Mouse (Mus musculus): ENCODE measurements around the gene Fbxo44.
A peak's percentile ranks its signal among the peaks of the same experiment; 100 is the strongest.

Gene Fbxo44

DNA sequence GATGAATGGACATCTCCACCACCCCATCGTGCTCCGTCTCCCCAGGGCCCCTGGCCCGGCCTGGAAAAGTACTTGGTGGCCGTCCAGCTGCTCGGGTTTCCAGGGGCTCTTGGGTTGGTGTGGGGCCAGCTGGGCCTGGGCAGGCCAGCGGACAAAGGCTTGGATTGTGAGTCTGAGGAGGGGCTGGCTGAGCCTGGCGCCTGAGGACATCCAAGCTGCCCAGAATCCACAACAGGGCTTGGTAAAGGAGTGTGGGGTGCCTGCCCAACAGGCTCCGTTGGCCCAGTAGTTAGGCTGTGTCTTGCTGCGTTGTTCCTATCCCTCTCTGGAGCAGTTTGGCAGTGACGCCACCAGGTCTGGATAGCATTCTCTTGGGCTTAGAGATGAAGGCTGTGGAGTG, 6.1 kb upstream of the Fbxo44 start:
- DNase-seq (ENCODE audit: extremely low read depth, low read depth, low spot score) = no peak

DNA sequence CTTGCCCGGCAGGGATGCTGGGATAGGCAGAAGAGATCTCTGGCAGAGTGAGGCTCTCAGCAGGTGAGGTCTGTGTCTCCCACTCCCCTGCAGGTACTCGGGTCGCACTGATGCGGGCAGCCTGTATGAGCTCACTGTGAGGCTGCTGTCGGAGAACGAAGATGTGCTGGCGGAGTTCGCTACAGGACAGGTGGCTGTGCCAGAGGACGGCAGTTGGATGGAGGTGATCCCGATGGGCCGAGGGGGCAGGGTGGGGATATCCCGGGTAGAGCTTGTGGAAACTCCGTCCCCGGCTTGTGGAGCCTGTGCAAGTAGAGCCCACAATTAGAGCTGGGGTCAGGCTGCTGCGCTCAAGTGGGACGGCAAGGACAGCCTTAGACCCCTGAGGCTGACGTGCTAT, 5.3 kb upstream of the Fbxo44 start:
- DNase-seq (ENCODE audit: extremely low read depth, low read depth, low spot score) = no peak

DNA sequence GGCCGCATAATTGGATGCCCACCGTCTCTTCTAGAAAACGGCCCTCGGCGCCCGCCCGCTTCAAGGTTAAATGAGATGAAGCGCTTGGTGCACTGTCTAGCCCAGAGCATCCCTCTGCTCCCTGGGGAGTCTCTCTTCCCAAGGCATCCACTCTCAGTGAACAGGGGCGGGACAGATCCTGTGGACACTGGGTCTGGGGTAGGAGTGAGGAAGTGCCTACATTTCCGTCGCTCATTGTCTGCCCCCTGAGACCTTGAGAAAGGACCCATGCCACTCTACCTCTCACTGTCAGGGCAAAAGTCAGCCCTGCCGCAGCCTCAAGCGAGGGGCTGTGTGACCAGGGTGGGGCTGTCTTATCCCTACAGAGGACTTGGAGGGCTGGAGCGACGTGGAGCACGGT, 4.2 kb upstream of the Fbxo44 start:
- DNase-seq (ENCODE audit: extremely low read depth, low read depth, low spot score) = no peak

DNA sequence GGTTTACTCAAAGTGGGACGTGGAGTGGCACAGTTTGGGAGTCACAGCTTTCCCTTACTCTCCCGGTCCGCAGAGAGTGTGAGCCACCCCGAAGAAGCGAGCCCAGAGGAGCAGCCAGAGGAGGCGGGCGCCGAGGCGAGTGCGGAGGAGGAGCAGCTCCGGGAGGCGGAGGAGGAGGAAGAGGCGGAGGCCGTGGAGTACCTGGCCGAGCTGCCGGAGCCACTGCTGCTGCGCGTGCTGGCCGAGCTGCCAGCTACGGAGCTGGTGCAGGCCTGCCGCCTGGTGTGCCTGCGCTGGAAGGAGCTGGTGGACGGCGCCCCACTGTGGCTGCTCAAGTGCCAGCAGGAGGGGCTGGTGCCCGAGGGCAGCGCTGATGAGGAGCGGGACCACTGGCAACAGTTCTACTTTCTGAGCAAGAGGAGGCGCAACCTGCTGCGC, 3.7 kb upstream of the Fbxo44 start:
- no peak for DNase-seq (ENCODE audit: extremely low read depth, low read depth, low spot score)

DNA sequence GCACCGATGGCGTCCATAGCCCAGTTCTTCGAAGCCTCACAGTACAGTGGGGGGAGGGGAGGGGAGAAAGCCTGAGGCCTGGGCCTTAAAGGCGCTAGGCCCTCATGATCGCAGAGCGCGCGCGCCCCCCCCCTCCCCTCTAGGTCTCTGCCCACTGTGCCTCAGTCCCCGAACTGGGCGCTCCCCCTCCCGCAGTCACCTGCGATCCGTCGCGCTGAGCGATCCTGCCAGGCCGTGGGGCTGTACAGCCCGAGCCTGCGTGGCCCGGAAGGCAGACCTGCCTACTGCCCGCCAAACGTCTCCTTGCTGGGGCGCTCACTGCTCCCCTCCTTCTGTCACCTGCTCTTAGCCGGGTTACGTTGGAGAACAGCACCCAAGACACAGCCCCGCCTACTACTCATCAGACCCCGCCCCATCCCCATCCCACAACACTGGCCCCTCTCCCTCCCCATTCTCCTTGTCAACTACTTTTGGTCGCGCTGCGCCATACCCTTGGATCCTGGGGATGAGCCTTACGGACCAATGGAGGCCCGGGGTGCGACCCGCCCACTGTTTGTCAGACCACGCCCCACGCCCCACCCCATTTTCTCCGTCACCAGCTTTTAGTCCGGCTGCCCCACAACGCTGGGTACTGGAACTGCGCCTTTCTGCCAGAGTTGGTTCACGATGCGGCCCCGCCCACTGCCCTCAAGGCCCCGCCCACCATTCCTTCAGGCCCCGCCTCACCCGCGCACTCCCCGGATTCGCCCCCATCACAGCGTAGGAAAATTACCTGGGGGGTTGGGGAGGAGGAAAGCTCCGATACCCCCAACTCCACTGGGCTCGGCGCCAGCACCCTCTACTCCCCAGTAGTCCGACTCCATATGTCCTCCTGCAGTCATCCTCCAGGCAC, 492 bp downstream of the Fbxo44 start:
- peak; percentile 37 for DNase-seq (ENCODE audit: extremely low read depth, low read depth, low spot score)

DNA sequence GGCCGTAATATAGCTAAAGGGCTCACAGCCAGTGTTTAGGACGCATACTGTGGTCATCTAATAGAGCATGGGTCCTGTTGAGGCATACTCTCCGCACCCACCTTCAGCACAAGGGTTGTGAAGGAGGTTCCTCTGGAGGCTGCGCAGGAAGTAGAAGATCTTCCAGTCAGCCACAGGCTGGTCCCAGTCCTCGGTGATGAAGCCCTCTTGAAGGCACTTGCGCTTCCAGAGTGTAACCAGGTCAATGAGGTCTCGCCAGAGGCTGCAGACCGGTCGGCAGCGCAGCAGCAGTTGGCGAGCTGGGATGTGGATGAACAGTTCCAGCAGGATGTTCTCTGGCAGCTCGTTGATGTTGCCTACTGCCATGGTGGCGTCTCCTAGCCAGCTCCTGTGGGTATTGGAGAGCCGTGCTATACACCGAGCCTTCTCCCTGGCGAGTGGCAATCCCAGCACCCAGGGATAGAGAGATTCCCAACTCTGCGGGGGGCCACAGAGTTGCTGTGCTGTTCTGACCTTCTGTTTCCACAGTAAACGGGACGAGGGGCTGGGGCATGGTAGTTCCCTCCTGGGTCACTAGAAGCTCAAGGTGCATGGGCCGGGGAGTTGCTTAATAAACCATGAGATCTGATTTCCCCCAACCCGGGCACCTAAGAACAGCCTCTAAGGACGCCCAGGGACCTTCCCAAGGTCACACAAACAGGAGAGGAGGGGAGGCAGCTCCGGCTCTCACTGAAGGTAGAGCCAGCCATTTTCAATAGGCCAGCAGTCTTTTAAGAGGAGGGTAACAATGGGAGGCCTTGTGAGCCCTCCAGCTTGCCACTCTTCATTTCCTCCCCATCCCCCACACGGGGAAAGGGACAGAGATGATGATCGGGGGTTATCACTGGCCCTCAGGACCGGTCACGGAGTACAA, 1.6 kb downstream of the Fbxo44 start:
- DNase-seq (ENCODE audit: extremely low read depth, low read depth, low spot score) = no peak

DNA sequence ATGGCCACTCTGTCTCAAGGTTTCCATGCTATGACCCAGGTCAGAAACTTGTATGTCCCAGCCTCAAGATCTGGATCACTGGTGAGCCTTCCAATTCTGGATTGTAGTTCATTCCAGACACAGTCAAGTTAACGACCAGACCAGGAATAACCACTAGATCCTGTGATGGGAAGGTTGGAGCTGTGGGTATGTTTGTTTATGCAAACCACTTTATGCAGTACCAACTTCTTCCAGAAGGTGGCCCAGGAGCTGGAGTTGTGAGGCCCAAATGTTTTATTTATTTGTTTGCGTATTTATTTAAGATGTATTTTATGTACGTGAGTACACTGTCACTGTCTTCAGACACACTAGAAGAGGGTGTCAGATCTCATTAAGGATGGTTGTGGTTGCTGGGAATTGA, 5.3 kb downstream of the Fbxo44 start:
- DNase-seq (ENCODE audit: extremely low read depth, low read depth, low spot score) = no peak

DNA sequence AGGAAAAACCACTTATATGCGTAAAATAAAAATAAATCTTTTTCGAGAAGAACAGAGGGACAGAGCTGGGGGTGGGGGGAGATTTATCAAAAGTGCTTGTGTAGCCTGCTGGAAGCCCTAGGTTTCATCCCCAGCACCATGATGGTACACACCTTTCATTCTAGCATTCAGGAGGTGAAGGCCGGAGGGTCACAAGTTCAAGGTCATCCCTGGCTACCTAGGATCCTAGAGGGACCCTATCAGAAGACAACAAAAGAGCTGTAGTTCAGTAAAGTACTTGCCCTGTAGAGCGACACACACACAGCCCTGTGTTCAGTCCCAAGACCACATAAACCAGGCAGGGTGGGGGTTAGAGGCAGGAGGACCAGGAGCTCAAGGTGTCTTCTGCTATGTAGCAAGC, 6.3 kb downstream of the Fbxo44 start:
- DNase-seq (ENCODE audit: extremely low read depth, low read depth, low spot score) = no peak

DNA sequence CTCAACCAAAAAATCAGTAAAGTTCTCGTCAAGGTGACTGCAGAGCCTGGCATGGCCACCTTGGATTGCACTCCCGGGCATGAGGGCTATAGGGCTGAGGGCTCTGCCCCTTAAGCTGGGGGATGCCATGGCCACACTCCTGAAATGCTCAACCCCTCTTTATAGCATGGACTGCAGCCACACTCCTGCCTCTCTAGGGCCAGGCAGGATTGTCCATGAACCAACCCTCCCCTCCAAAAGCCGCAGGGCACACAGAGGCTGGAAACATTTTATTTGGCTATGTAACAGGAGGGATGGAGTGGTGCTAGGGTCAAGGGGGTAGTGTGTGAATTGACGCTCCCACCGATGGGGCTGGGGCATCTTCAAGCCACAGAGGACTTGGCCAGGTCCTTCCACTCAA, 7.7 kb downstream of the Fbxo44 start:
- DNase-seq (ENCODE audit: extremely low read depth, low read depth, low spot score) = no peak

DNA sequence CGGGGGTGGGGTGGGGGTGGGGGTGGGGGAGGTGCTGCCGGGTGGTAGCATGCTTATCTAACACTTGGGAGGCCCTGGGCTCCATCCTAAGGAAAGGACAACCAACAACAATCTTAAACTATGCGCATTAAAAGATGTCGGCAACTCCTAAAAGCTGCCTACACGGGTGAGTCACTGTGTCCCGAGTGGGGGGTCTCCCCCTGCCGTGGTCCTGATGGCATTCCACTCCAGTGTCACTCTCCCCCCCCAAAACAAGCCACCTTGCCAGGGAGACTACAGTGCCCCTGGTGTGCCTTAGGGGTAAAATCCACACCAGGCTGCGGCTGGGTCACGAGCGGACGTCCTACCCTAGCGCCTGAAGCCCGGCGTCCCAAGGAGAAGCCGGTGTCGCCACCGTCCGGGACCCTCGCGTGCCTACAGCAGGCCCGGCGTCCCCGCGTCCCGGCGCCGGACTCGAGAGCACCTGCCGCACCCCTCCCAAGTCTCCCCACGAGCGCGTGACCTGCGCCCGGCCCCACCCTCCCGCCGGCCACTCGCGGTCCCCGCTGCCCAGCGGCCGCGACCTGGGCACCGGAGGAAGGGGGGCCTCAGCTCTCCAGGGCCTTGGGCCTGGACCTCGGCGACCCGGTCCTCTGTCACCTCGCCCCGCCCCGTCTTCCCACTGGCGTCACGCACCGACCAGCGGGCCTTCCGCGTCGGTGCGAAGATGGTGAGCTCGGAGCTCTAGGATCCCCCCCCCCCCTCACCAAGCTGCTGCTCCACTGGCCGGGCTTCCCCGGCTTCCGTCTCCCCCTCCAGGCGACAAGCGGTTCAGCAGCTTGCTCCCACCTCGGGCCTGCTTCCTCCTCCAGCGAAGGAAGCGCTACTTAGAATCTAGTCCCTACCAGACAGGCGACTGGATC, 8.8 kb downstream of the Fbxo44 start, which contains the start of gene Fbxo6:
Gene Fbxo6 (minus strand): TSS at position 874 of the 902 bp plus-strand sequence.
- DNase-seq (ENCODE audit: extremely low read depth, low read depth, low spot score) = no peak

DNA sequence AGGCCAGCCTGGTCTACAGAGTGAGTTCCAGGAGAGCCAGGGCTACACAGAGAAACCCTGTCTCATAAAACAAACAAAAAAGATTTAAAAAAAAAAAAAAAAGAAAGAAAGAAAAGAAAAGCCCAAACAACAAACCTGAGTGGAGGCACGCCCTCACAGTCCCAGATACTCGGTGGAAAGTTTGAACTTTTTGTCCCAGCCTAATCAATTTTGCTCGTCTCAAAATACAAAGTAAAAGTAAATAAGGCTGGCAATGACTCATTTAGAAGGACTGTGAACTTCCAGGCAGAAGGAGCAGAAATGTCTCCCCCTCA, 9.4 kb downstream of the Fbxo44 start:
- DNase-seq (ENCODE audit: extremely low read depth, low read depth, low spot score) = no peak

DNA sequence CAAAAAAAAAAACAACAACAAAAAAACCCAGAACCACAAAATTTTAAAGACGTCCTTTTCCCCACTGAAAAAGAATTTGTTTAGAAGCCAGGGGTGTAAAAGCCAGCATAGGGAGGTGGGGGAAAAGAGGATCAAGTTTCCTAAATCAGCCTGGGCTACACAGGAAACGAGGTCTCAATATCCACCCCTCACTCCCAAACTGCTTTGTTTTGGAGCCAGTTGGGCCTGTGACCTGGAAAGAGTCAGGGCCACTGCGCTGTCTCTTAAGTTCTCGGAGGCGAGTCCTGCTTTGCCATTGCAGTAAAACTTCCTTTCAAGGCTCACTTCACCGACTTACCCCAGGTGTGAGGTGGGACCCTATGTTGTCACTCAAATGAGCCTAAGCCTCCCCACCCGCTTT, 10.0 kb downstream of the Fbxo44 start:
- DNase-seq (ENCODE audit: extremely low read depth, low read depth, low spot score) = no peak

DNA sequence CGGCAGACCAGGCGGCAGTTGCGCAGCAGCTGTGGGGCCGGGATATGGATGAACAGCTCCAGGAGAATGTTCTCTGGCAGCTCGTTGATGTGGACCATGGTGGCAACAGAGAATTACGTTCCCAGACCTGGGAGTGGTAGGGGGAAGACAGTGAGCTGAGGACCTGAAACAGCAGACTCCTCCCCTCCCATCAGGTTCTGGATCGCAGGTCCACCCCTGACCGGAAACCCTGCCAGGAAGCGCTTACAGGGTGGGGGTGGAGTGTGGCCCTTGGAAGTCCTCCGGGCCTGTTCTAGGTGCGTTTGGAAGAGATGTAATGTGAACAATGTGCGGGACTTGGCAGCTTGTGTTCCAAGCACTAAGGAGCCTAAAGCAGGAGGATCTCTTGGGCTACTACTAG, 10.7 kb downstream of the Fbxo44 start:
- DNase-seq (ENCODE audit: extremely low read depth, low read depth, low spot score) = no peak

DNA sequence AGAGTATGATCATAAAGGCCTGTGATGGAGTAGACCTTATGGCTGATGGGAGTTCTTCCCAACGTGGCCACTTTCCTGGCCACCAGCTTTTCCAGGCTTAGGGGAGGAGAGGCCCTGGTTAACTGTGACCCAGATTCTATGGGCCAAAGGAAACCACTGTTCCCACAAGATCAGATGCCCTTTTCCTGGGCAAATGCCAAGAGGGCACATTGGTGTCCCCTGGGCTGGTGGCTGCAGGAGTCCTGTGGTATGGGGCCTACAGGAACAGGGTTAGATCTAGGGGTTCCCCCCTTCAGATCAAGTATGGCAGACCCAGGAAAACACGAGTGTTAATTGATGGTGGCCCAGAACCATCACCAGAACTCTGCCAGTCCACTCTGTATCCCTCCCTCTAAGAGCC, 12.6 kb downstream of the Fbxo44 start:
- no peak for DNase-seq (ENCODE audit: extremely low read depth, low read depth, low spot score)

DNA sequence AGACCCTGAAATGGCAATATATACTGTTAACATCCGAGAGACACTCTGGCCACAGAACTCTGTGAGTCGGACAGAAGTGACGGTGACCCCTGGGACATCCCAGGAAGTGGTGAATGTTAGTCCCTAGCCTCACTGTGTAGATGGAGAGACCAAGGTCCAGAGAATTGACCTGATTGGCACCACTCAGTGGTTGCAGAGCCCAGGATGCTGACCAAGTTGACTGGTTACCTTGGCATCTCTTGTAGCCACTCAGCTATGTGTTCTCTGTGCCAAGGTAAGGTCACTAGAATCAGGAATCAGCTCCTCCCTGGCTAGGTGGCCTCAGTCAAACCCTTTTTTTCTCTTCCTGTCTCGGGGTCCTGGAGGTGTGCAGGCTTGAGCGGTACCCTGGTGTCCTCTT, 16.6 kb downstream of the Fbxo44 start:
- no peak for DNase-seq (ENCODE audit: extremely low read depth, low read depth, low spot score)

DNA sequence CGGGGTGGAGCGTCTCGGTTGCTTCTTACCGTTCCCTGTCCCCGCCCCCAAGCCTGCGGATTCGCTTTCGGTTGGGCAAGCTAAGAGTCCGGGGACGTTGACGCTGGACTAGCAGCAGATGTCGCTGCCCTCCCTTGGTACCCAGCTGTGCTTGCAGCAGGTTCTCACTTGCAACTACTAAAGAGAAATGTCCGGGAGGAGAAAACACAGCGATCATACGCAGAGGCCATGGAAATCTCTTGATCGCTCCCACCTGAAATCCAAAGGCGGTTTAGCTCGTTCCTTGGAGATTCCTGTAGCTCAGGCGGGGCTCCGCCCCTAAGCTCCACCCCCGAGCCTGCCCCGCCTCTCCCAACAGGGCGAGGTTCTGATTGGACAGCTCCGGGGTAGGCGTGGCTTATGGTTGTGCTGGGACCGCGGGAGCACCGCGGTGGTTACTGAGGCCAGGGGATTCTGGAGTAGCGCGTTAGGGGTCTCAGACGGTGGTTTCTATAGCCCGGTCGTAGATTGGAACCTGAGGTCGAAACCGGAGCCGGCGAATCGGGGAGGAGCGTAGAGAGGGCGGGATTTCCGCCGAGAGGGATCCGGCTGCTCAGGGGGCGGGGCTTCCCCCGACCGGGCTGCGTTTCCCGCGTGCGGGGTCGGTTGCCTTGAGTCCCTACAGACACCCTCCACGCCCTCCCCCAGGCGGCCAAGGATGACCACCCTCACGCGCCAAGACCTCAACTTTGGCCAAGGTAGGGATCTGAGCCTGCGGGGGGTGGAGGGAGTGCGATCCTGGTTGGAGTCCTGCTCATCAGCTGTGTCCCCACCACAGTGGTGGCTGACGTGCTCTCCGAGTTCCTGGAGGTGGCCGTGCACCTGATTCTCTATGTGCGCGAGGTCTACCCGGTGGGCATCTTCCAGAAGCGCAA, 19.9 kb downstream of the Fbxo44 start:
- peak; percentile 31 for DNase-seq (ENCODE audit: extremely low read depth, low read depth, low spot score)

DNA sequence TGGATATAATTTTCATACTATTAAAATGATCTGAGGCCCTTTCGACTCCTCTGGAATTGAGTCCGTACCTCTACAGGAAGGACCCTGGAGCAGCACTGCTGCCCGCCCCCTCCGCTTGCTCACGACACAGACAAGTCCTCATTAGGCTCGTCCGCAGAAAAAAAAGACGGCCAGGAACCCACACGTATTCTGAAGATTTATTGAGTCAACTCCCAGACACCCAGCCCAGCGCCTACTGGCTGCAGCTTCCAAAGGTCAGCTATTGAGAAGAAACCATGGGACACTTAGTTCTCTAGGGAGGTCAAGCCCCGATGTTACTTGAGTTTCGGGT, 20.6 kb downstream of the Fbxo44 start:
- DNase-seq (ENCODE audit: extremely low read depth, low read depth, low spot score) = no peak

DNA sequence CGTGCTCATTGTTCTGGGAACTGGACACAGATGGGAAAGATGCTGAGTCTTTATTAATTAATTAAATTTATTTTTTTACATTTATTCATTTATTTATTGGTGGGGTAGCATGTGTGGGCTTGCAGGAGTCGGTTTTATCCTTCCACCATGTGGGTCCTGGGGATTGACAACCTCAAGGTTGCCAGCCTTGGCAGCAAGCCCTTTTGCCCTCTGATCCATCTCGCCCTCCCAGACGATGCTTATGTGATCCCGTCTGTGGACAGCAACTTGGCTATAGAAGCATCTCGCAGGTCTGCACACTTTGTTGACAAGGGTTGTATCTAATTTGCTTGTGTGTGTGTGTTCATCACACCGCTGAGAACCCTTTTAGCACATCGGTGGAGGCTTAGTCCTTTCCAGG, 22.8 kb downstream of the Fbxo44 start:
- no peak for DNase-seq (ENCODE audit: extremely low read depth, low read depth, low spot score)

DNA sequence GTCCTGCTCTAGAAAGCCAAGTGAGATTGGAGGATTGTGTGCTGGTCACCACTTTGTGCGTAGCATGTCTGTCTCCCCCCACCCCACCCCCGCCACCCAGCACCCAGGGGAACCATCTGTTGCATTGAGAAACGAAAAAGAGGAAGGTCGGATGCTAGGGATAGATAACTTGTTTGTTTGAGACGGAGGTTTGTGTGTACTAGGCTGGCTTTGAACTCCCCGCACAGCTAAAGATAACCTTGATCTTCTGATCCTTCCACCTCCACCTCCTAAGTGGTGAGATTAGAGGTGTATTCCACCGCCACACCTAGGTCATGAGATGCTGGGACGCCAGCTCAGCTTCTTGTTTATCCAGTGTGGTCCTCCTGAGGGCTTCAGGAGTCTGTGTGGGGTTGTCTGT, 25.3 kb downstream of the Fbxo44 start:
- no peak for DNase-seq (ENCODE audit: extremely low read depth, low read depth, low spot score)

DNA sequence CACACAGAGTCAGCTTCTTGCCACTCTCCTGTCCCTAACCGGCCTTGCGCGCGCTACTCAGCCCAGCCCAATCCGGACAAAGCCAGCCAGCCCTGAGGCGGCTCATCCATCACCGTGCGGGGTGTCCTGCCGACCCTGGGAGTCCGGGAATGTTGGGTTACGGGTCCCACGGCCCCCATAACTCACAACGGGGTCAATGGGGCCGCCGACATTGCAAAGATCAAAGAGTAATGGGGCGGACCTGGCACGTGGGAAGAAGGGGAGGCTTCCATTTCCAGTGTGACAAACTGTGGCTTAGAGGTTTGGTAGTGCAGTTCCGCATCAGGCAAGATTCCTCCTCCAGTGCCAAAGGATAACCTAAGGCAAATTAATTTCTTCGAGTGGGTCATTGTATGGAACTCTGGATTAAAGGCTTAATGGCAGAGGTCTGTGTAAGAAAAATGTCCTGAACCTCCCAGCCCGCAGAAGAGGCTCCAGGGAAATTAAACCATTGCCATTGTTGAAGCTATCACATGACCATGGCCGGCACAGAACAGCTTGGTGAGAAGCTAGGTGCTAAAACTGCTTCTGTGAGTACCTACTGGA, 28.7 kb downstream of the Fbxo44 start:
- DNase-seq (ENCODE audit: extremely low read depth, low read depth, low spot score) = no peak
